Mouse (Mus musculus) kidney, postnatal 10 days (tissue): ENCODE results near the gene Opa3.

Experiments
- DNase-seq: peaks from one replicate; pipeline ENCODE4 v3.0.0; 2021; ENCODE audit warnings: mixed read lengths

The Opa3 gene

GRCm38 (mm10) chr7:19282791-19283405 lies 54.8 kb downstream of the Opa3 start:
- peak; percentile 88 for DNase-seq

- DNase-seq = no peak
These were observed 55.3 kb downstream of the Opa3 start for GRCm38 (mm10) chr7:19283406-19283804.

GRCm38 (mm10) chr7:19284763-19285162 lies 56.6 kb downstream of the Opa3 start:
- DNase-seq = peak; percentile 82

GRCm38 (mm10) chr7:19290969-19291596 lies 62.9 kb downstream of the Opa3 start:
- DNase-seq = peak; percentile 80

- DNase-seq = peak; percentile 99
These were observed 67.5 kb downstream of the Opa3 start for GRCm38 (mm10) chr7:19295503-19296185.

GRCm38 (mm10) chr7:19297034-19297433 lies 68.9 kb downstream of the Opa3 start:
- peak; percentile 34 for DNase-seq

- no peak for DNase-seq
These were observed 69.7 kb downstream of the Opa3 start for GRCm38 (mm10) chr7:19297794-19298193.

- peak; percentile 71 for DNase-seq
These were observed 71.1 kb downstream of the Opa3 start for GRCm38 (mm10) chr7:19299194-19299593.

GRCm38 (mm10) chr7:19300501-19301421 lies 72.6 kb downstream of the Opa3 start:
- peak; percentile 91 for DNase-seq

- no peak for DNase-seq
These were observed 73.5 kb downstream of the Opa3 start for GRCm38 (mm10) chr7:19301461-19302263.

GRCm38 (mm10) chr7:19302264-19303045 lies 74.3 kb downstream of the Opa3 start:
- DNase-seq = no peak

- DNase-seq = no peak
These were observed 74.8 kb downstream of the Opa3 start for GRCm38 (mm10) chr7:19303046-19303305.

GRCm38 (mm10) chr7:19303770-19304169 lies 75.6 kb downstream of the Opa3 start:
- DNase-seq = peak; percentile 85

GRCm38 (mm10) chr7:19304501-19305412 lies 76.6 kb downstream of the Opa3 start:
- DNase-seq = peak; percentile 35

- no peak for DNase-seq
These were observed 77.2 kb downstream of the Opa3 start for GRCm38 (mm10) chr7:19305413-19305735.
